Mouse (Mus musculus) intestine, embryonic 16.5 days (tissue): ENCODE results near the gene Mep1a. TPM values are rescaled to one million over a fixed set of nuclear protein-coding genes. Genes with fewer than 3 reads are reported as not detected.

ENCODE experiments used
- ATAC-seq: fragments of 200-750 bp; cut with Nextera tagmentation; 2 replicates; pipeline ENCODE4 v1.8.0; 2017; ENCODE audit warnings: moderate TSS enrichment, moderate library complexity
- H3K27ac ChIP-seq: fragments of 300-500 bp; sonication (generic); 2 replicates; pipeline ENCODE4 v1.5.1; 2014; ENCODE audit warnings: mild to moderate bottlenecking, low read length
- H3K27me3 ChIP-seq: fragments of 300-500 bp; sonication (generic); replicated peaks from 2 replicates; pipeline ENCODE4 v1.6.1; 2014; ENCODE audit warnings: low read length, control low read depth, mixed read lengths; ENCODE audit not compliant: control insufficient read depth, insufficient read depth
- H3K36me3 ChIP-seq: fragments of 300-500 bp; sonication (generic); 2 replicates; pipeline ENCODE4 v1.6.1; 2014; ENCODE audit warnings: low read length, control low read depth; ENCODE audit not compliant: control insufficient read depth, insufficient read depth
- H3K4me1 ChIP-seq: fragments of 300-500 bp; sonication (generic); 2 replicates; pipeline ENCODE4 v1.6.1; 2014; ENCODE audit warnings: low read length, control low read depth, mixed read lengths; ENCODE audit not compliant: control insufficient read depth, insufficient read depth
- H3K4me2 ChIP-seq: fragments of 300-500 bp; sonication (generic); 2 replicates; pipeline ENCODE4 v1.6.1; 2014; ENCODE audit warnings: low read depth, low read length, control low read depth
- H3K4me3 ChIP-seq: fragments of 300-500 bp; sonication (generic); 2 replicates; pipeline ENCODE4 v1.5.1; 2014; ENCODE audit warnings: mild to moderate bottlenecking, low read length
- H3K9ac ChIP-seq: fragments of 300-500 bp; sonication (generic); 2 replicates; pipeline ENCODE4 v1.6.1; 2014; ENCODE audit warnings: low read depth, low read length
- H3K9me3 ChIP-seq: fragments of 300-500 bp; sonication (generic); 2 replicates; pipeline ENCODE4 v1.6.1; 2016; ENCODE audit warnings: low read length, control low read depth; ENCODE audit not compliant: control insufficient read depth
- WGBS: fragments of 180-500 bp; shearing (Covaris S2); extraction: QIAGEN DNeasy Blood & Tissue Kit; methylation state at CpG from one replicate; pipeline ENCODE4 v1.1.7; 2014; 5-methylcytosine and 5-hydroxymethylcytosine counted together
- polyA plus RNA-seq: library from polyadenylated mRNA; unstranded; fragments of >200 nt; fragmentation: Nextera tagmentation; extraction: Ambion mirVana; gene quantifications from 2 replicates; pipeline ENCODE4 v1.2.1, GENCODE M21; 2015

The Mep1a gene
- polyA plus RNA-seq, 1 experiment from 2014 or later = 51.0 TPM

GRCm38 (mm10) chr17:43520166-43520565 is 17.6 kb upstream of the Mep1a start:
- H3K9ac ChIP-seq = no peak overlapping the region
- H3K9me3 ChIP-seq = no peaks in the 10 kb centered on the region
- no peak overlapping the region for H3K27ac ChIP-seq
- H3K4me2 ChIP-seq = no peak overlapping the region
- no peaks in the 10 kb centered on the region for H3K4me1 ChIP-seq
- H3K36me3 ChIP-seq = no peaks in the 10 kb centered on the region
- H3K27me3 ChIP-seq = no peaks in the 10 kb centered on the region
- no peak overlapping the region for H3K4me3 ChIP-seq
- 79% methylated on average over 3 of the region's 3 CpGs for WGBS
- ATAC-seq = no peak

- Histone ChIP-seq H3K4me1 (no peaks in the 10 kb centered on the region), H3K4me3 (no peak overlapping the region), H3K4me2 (no peak overlapping the region), H3K27me3 (no peaks in the 10 kb centered on the region), H3K9ac (no peak overlapping the region), H3K9me3 (no peaks in the 10 kb centered on the region), H3K36me3 (no peaks in the 10 kb centered on the region), H3K27ac (no peak overlapping the region)
- peak; percentile 89 for ATAC-seq
- 26% methylated on average over 18 of the region's 18 CpGs for WGBS
Observed at GRCm38 (mm10) chr17:43518644-43519409, 16.2 kb upstream of the Mep1a start.

GRCm38 (mm10) chr17:43510782-43511181 is 8.2 kb upstream of the Mep1a start:
- 76% methylated on average over 4 of the region's 4 CpGs for WGBS
- no peak overlapping the region for H3K27ac ChIP-seq

GRCm38 (mm10) chr17:43504594-43504934 is 2.0 kb upstream of the Mep1a start:
- Histone ChIP-seq H3K27me3 (no peaks in the 10 kb centered on the region), H3K4me2 (peak overlapping the region; percentile 30; the same call in 1 of the 2 replicates), H3K9ac (no peak overlapping the region), H3K27ac (peak overlapping the region; percentile 89), H3K4me1 (no peaks in the 10 kb centered on the region), H3K4me3 (0 out of 2 replicates have a peak overlapping the region, but pooled peaks have one; percentile 16), H3K9me3 (no peaks in the 10 kb centered on the region), H3K36me3 (no peaks in the 10 kb centered on the region)
- ATAC-seq = peak; percentile 80
- 22% methylated on average over 6 of the region's 6 CpGs for WGBS

More at GRCm38 (mm10) chr17:43510782-43511181, 8.2 kb upstream of the Mep1a start:
- H3K4me3 ChIP-seq = no peak overlapping the region
- no peak overlapping the region for H3K9ac ChIP-seq
- H3K4me2 ChIP-seq = no peak overlapping the region
- H3K4me1 ChIP-seq = no peaks in the 10 kb centered on the region
- ATAC-seq = no peak
- H3K27me3 ChIP-seq = no peaks in the 10 kb centered on the region
- H3K36me3 ChIP-seq = no peaks in the 10 kb centered on the region
- H3K9me3 ChIP-seq = no peaks in the 10 kb centered on the region

- Histone ChIP-seq H3K9me3 (no peaks in the 10 kb centered on the region), H3K4me1 (no peaks in the 10 kb centered on the region), H3K9ac (no peak overlapping the region), H3K27ac (peak overlapping the region; percentile 89), H3K4me2 (peak overlapping the region; percentile 31), H3K27me3 (no peaks in the 10 kb centered on the region), H3K36me3 (no peaks in the 10 kb centered on the region), H3K4me3 (peak overlapping the region; percentile 16; the same call in 1 of the 2 replicates)
- peak; percentile 94 for ATAC-seq
- 34% methylated on average over 4 of the region's 4 CpGs for WGBS
Observed at GRCm38 (mm10) chr17:43503861-43504593, 1.4 kb upstream of the Mep1a start.

GRCm38 (mm10) chr17:43501631-43502030 is 981 bp downstream of the Mep1a start:
- H3K4me3 ChIP-seq = peak overlapping the region; percentile 34
- 86% methylated on average over 5 of the region's 5 CpGs for WGBS
- H3K9ac ChIP-seq = peak overlapping the region; percentile 31
- H3K27ac ChIP-seq = peak overlapping the region; percentile 69
- ATAC-seq = no peak
- no peaks in the 10 kb centered on the region for H3K9me3 ChIP-seq
- no peaks in the 10 kb centered on the region for H3K27me3 ChIP-seq
- H3K36me3 ChIP-seq = no peaks in the 10 kb centered on the region
- H3K4me2 ChIP-seq = peak overlapping the region; percentile 38
- no peaks in the 10 kb centered on the region for H3K4me1 ChIP-seq

GRCm38 (mm10) chr17:43501223-43501622 is 1.4 kb downstream of the Mep1a start:
- H3K4me2 ChIP-seq = peak overlapping the region; percentile 43
- no peak for ATAC-seq
- no peaks in the 10 kb centered on the region for H3K9me3 ChIP-seq
- no peaks in the 10 kb centered on the region for H3K27me3 ChIP-seq
- peak overlapping the region; percentile 30 for H3K4me3 ChIP-seq
- no peak overlapping the region for H3K9ac ChIP-seq
- no peak overlapping the region for H3K27ac ChIP-seq
- no peaks in the 10 kb centered on the region for H3K4me1 ChIP-seq
- H3K36me3 ChIP-seq = 0 out of 2 replicates have a peak, but pooled peaks cover 3% of the 10 kb centered on the region
- 69% methylated on average over 3 of the region's 3 CpGs for WGBS

GRCm38 (mm10) chr17:43500513-43500912 is 2.1 kb downstream of the Mep1a start:
- Histone ChIP-seq H3K4me2 (peak overlapping the region; percentile 36; the same call in 1 of the 2 replicates), H3K4me1 (no peaks in the 10 kb centered on the region), H3K9me3 (no peaks in the 10 kb centered on the region), H3K4me3 (no peak overlapping the region), H3K27ac (no peak overlapping the region), H3K9ac (no peak overlapping the region), H3K27me3 (no peaks in the 10 kb centered on the region), H3K36me3 (0 out of 2 replicates have a peak, but pooled peaks cover 3% of the 10 kb centered on the region)
- no peak for ATAC-seq
- WGBS = 69% methylated on average over 1 of the region's 1 CpGs

- no peak overlapping the region for H3K4me2 ChIP-seq
- no peak for ATAC-seq
- H3K9ac ChIP-seq = no peak overlapping the region
- 72% methylated on average over 4 of the region's 4 CpGs for WGBS
- 0 out of 2 replicates have a peak, but pooled peaks cover 3% of the 10 kb centered on the region for H3K36me3 ChIP-seq
- H3K27ac ChIP-seq = no peak overlapping the region
- no peaks in the 10 kb centered on the region for H3K27me3 ChIP-seq
- H3K4me3 ChIP-seq = no peak overlapping the region
- H3K9me3 ChIP-seq = no peaks in the 10 kb centered on the region
- H3K4me1 ChIP-seq = no peaks in the 10 kb centered on the region
Observed at GRCm38 (mm10) chr17:43497521-43497920, 5.1 kb downstream of the Mep1a start.
